Mouse (Mus musculus) CH12.LX (cell line): ENCODE data around the gene Atp2c2. TPM values are rescaled to one million over a fixed set of nuclear protein-coding genes. Genes with fewer than 3 reads are reported as not detected.

Source experiments
- DNase-seq: peaks from one replicate; pipeline ENCODE4 v3.0.0-alpha.2; 2013; ENCODE audit errors: extremely low read depth
- H3K27ac ChIP-seq: 2 replicates; pipeline ENCODE4 v1.5.1; 2012; ENCODE audit warnings: low read depth, mild to moderate bottlenecking, control low read depth, moderate library complexity; ENCODE audit not compliant: insufficient read depth
- H3K27me3 ChIP-seq: replicated peaks from 2 replicates; pipeline ENCODE3; 2012; ENCODE audit warnings: inconsistent platforms
- H3K36me3 ChIP-seq, 2 experiments: replicated peaks in 1 of 2; 2 replicates each; pipeline versions ENCODE3 to v1.6.1; 2012; ENCODE audit warnings: inconsistent platforms in 1 of 2, low read length in 1 of 2, mild to moderate bottlenecking in 1 of 2, mixed read lengths in 1 of 2, moderate library complexity in 1 of 2; ENCODE audit not compliant: control insufficient read depth in 1 of 2, insufficient read depth in 1 of 2
- H3K4me1 ChIP-seq, 2 experiments: 2 replicates each; pipeline ENCODE4 v1.6.1; 2012; ENCODE audit warnings: inconsistent platforms in 1 of 2, moderate library complexity in 1 of 2; ENCODE audit not compliant: insufficient read depth in 2 of 2, control insufficient read depth in 1 of 2
- H3K4me2 ChIP-seq: 2 replicates; pipeline ENCODE4 v1.6.1; 2012; ENCODE audit warnings: low read depth, mild to moderate bottlenecking, control low read depth; ENCODE audit not compliant: poor library complexity, insufficient read depth, severe bottlenecking
- H3K4me3 ChIP-seq, 3 experiments: fragments of 150-350 bp in 1 of 3; sonication (generic) in 1 of 3; replicated peaks in 1 of 3; 2 replicates each; pipeline versions ENCODE3 to v1.5.1; 2011 to 2012; ENCODE audit warnings: low read depth in 2 of 3, low read length in 2 of 3, mild to moderate bottlenecking in 2 of 3, moderate library complexity in 2 of 3, control low read depth in 1 of 3, improper control_type of control experiment in 1 of 3, inconsistent platforms in 1 of 3, mixed read lengths in 1 of 3; ENCODE audit not compliant: poor library complexity in 1 of 3
- H3K79me2 ChIP-seq: replicated peaks from 2 replicates; pipeline ENCODE4 v1.6.1; 2012; ENCODE audit warnings: mild to moderate bottlenecking, moderate library complexity; ENCODE audit not compliant: control insufficient read depth, poor library complexity, insufficient read depth, severe bottlenecking; ENCODE audit errors: extremely low read depth
- H3K9ac ChIP-seq: 2 replicates; pipeline ENCODE4 v1.6.1; 2012; ENCODE audit warnings: low read depth, mild to moderate bottlenecking, control low read depth, moderate library complexity; ENCODE audit not compliant: insufficient read depth
- H3K9me3 ChIP-seq: replicated peaks from 2 replicates; pipeline ENCODE3; 2012; ENCODE audit warnings: low read length, inconsistent platforms, mixed read lengths
- CHD2 ChIP-seq: IDR thresholded peaks from 2 replicates; pipeline ENCODE4 v1.6.1; 2011; ENCODE audit warnings: low read length, improper control_type of control experiment
- CTCF ChIP-seq, 2 experiments: IDR thresholded peaks in 1 of 2; conservative IDR thresholded peaks in 1 of 2; 2 replicates each; pipeline ENCODE4 v1.5.1; 2011 to 2012; ENCODE audit warnings: low read depth in 2 of 2, low read length in 2 of 2, improper control_type of control experiment in 1 of 2, inconsistent platforms in 1 of 2, mild to moderate bottlenecking in 1 of 2, moderate library complexity in 1 of 2
- EP300 ChIP-seq: IDR thresholded peaks from 2 replicates; pipeline ENCODE4 v1.6.1; 2011; ENCODE audit warnings: low read length, improper control_type of control experiment
- ETS1 ChIP-seq: conservative IDR thresholded peaks from 2 replicates; pipeline ENCODE4 v1.6.1; 2012; ENCODE audit warnings: low read depth, mild to moderate bottlenecking, inconsistent platforms, low read length, improper control_type of control experiment, moderate library complexity
- GABPA ChIP-seq: IDR thresholded peaks from 2 replicates; pipeline ENCODE4 v1.6.1; 2012; ENCODE audit warnings: low read depth, low read length, improper control_type of control experiment, inconsistent platforms; ENCODE audit not compliant: insufficient replicate concordance
- IRF4 ChIP-seq: IDR thresholded peaks from 2 replicates; pipeline ENCODE4 v1.6.1; 2014; ENCODE audit warnings: low read depth, mild to moderate bottlenecking, inconsistent platforms, low read length, improper control_type of control experiment
- MAZ ChIP-seq: IDR thresholded peaks from 2 replicates; pipeline ENCODE4 v1.6.1; 2012; ENCODE audit warnings: low read depth, mild to moderate bottlenecking, inconsistent platforms, low read length, improper control_type of control experiment, moderate library complexity
- MEF2A ChIP-seq: IDR thresholded peaks from 2 replicates; pipeline ENCODE4 v1.6.1; 2014; ENCODE audit warnings: low read depth, mild to moderate bottlenecking, inconsistent platforms, low read length, improper control_type of control experiment, borderline replicate concordance
- MXI1 ChIP-seq: IDR thresholded peaks from 2 replicates; pipeline ENCODE4 v1.6.1; 2011; ENCODE audit warnings: mild to moderate bottlenecking, low read depth, low read length, improper control_type of control experiment
- POLR2A ChIP-seq: IDR thresholded peaks from 2 replicates; pipeline ENCODE4 v1.6.1; 2011; ENCODE audit warnings: low read depth, mild to moderate bottlenecking, improper control_type of control experiment, low read length
- RAD21 ChIP-seq: IDR thresholded peaks from 2 replicates; pipeline ENCODE4 v1.6.1; 2011; ENCODE audit warnings: low read depth, mild to moderate bottlenecking, low read length, improper control_type of control experiment, moderate library complexity
- TCF12 ChIP-seq: IDR thresholded peaks from 2 replicates; pipeline ENCODE4 v1.6.1; 2014; ENCODE audit warnings: low read depth, mild to moderate bottlenecking, inconsistent platforms, low read length, improper control_type of control experiment
- UBTF ChIP-seq: IDR thresholded peaks from 2 replicates; pipeline ENCODE4 v1.6.1; 2012; ENCODE audit warnings: low read depth, mild to moderate bottlenecking, inconsistent platforms, low read length, improper control_type of control experiment, moderate library complexity
- USF1 ChIP-seq: IDR thresholded peaks from 2 replicates; pipeline ENCODE4 v1.6.1; 2014; ENCODE audit warnings: low read depth, mild to moderate bottlenecking, inconsistent platforms, low read length, improper control_type of control experiment
- ZC3H11A ChIP-seq: IDR thresholded peaks from 2 replicates; pipeline ENCODE4 v1.6.1; 2012; ENCODE audit warnings: low read depth, mild to moderate bottlenecking, inconsistent platforms, low read length, improper control_type of control experiment
- ZKSCAN1 ChIP-seq: IDR thresholded peaks from 2 replicates; pipeline ENCODE4 v1.6.1; 2012; ENCODE audit warnings: low read depth, inconsistent platforms, low read length, improper control_type of control experiment, borderline replicate concordance
- ZMIZ1 ChIP-seq: IDR thresholded peaks from 2 replicates; pipeline ENCODE4 v1.6.1; 2012; ENCODE audit warnings: low read depth, mild to moderate bottlenecking, inconsistent platforms, low read length, improper control_type of control experiment
- dilution Hi-C: fragments of 300-500 bp; cut with MboI; formaldehyde crosslinking; loops from 2 replicates; pipeline ENCODE4 v1.14.3; 2020; ENCODE audit warnings: low sequenced_read_pairs; ENCODE audit not compliant: extremely low pct_unique_long_range_greater_than_20kb, extremely low pct_ligation_motif_present
- in situ Hi-C: fragments of 300-500 bp; cut with MboI; formaldehyde crosslinking; loops from 3 replicates; pipeline ENCODE4 v1.14.3; 2019; ENCODE audit warnings: low sequenced_read_pairs, low pct_ligation_motif_present, low pct_unique_long_range_greater_than_20kb, mixed read lengths
- polyA plus RNA-seq: library from polyadenylated mRNA; unstranded; fragments of >175 nt; gene quantifications from 2 replicates; pipeline ENCODE4 v1.2.1, GENCODE M21; 2012; ENCODE audit warnings: low read depth; ENCODE audit not compliant: insufficient read length
- total RNA-seq, 2 experiments: library from RNA; depleted of rRNA; stranded (reverse); fragments of 300-350 nt in 1 of 2; fragments of >200 nt in 1 of 2; gene quantifications; 2 replicates each; pipeline ENCODE4 v1.2.3; 2012 to 2014

The Atp2c2 gene
- total and polyA plus RNA-seq, 3 experiments, result not detected

- Histone ChIP-seq H3K9me3 (peaks cover 4% of the 10 kb centered on the region), H3K36me3 (no peaks in the 10 kb centered on the region), H3K79me2 (no peaks in the 10 kb centered on the region), H3K4me2 (no peak overlapping the region), H3K9ac (no peak overlapping the region), H3K4me3 (no peak overlapping the region), H3K27ac (no peak overlapping the region)
- in situ Hi-C loops, result no loop called here
- dilution Hi-C loops, result no loop called here
- peak; percentile 31 for DNase-seq
- no peak for TF ChIP-seq ZMIZ1
- TF ChIP-seq CTCF (conservative IDR thresholded peaks at IDR 0.05 in 1 of 2, IDR thresholded peaks at IDR 0.05 in 1 of 2; ENCODE audit: low read depth in 2 of 2, low read length in 2 of 2), result peak; percentile 55 to 58
- TF ChIP-seq USF1, result no peak
- no peak for TF ChIP-seq UBTF
- TF ChIP-seq, all 38 proteins: peak for 1
- peaks cover 3 to 7% of the 10 kb centered on the region in 2 experiments; a peak in 2 of 4 replicates for H3K4me1 ChIP-seq
- peaks cover 71% of the 10 kb centered on the region for H3K27me3 ChIP-seq
Measured at GRCm38 (mm10) chr8:119678138-119678843, 21.5 kb upstream of the Atp2c2 start.

GRCm38 (mm10) chr8:119679184-119679583 is 20.6 kb upstream of the Atp2c2 start:
- no peak for TF ChIP-seq IRF4
- TF ChIP-seq MAZ, result no peak
- no peak for TF ChIP-seq UBTF
- TF ChIP-seq ZKSCAN1, result no peak
- no peak for TF ChIP-seq USF1
- TF ChIP-seq TCF12, result no peak
- TF ChIP-seq ETS1, result no peak
- TF ChIP-seq MXI1, result no peak
- no peak for TF ChIP-seq ZC3H11A
- no peak for TF ChIP-seq CHD2
- no peak for TF ChIP-seq MEF2A
- TF ChIP-seq POLR2A, result no peak
- TF ChIP-seq GABPA, result no peak
- TF ChIP-seq RAD21, result no peak
- no peak for TF ChIP-seq EP300
- TF ChIP-seq, all 38 proteins: peak for 0
- H3K9me3 ChIP-seq, result peaks cover under 1% of the 10 kb centered on the region
- H3K36me3 ChIP-seq, result no peaks in the 10 kb centered on the region
- no peaks in the 10 kb centered on the region for H3K79me2 ChIP-seq
- H3K27me3 ChIP-seq, result peaks cover 72% of the 10 kb centered on the region
- no peak for DNase-seq
- in situ Hi-C loops, result no loop called here
- H3K4me1 ChIP-seq, result peaks cover 0 to 7% of the 10 kb centered on the region in 2 experiments; a peak in 1 of 4 replicates
- no peak overlapping the region for H3K4me2 ChIP-seq
- no peak overlapping the region for H3K9ac ChIP-seq
- no peak overlapping the region for H3K27ac ChIP-seq
- H3K4me3 ChIP-seq, result no peak overlapping the region
- dilution Hi-C loops, result no loop called here
